Mouse (Mus musculus) bone marrow, adult 2 months (tissue): ENCODE measurements around the gene Ifna6.

Experiments used
- CTCF ChIP-seq: fragments of 200-500 bp; IDR thresholded peaks from 2 replicates; pipeline ENCODE4 v1.5.1; 2011; ENCODE audit warnings: low read length, control low read depth; ENCODE audit not compliant: control insufficient read depth, insufficient read depth
- POLR2A ChIP-seq: fragments of 200-500 bp; IDR thresholded peaks from 2 replicates; pipeline ENCODE4 v1.6.1; 2011; ENCODE audit warnings: low read depth, mild to moderate bottlenecking, control low read depth, low read length, borderline replicate concordance; ENCODE audit not compliant: control insufficient read depth

DNA sequence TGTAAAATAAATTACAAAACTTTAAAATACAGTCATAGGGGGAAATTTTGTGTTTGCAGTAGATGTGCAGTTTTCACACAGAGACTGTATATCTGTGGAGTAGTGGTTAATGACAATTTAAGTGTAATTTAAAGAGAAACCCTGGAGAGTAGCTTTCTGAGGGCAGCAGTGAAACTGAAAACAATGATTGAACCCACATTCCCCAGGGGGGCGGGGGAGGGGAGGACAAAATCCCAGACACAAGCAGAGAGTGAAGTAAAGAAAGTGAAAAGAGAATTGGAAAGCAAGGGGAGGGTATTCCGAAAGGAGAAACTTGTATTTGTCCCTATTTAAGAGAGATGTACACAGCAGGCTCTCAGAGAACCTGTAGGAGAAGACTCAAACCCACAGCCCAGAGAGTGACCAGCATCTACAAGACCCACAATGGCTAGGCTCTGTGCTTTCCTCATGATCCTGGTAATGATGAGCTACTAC lies 14.3 kb downstream of the Ifna6 start, which contains the start of gene Ifna4:
- no peak for TF ChIP-seq POLR2A
- TF ChIP-seq CTCF: no peak
